Mouse (Mus musculus): ENCODE data around the gene Cdh4. TPM values are rescaled to one million over a fixed set of nuclear protein-coding genes. Genes with fewer than 3 reads are reported as not detected.

Gene Cdh4
- polyA plus RNA-seq (2015; fragmentation: Nextera tagmentation; extraction: Ambion mirVana), result 0.54 and 0.61 TPM in 2 replicates

- H3K4me3 ChIP-seq (ENCODE audit: low read depth, low read length), result peak within 1 kb of the TSS; percentile 52
- no peak within 1 kb of the TSS for H3K27ac ChIP-seq (ENCODE audit: low read depth)
- H3K9ac ChIP-seq (replicated peaks), result no peak within 1 kb of the TSS
- H3K27me3 ChIP-seq (ENCODE audit: insufficient read depth, low read length), result peaks cover 42% of the 10 kb centered on the region
- WGBS (ENCODE audit: insufficient replicate concordance), result under 1% methylated on average over 26 of the region's 40 CpGs
- DNase-seq (peak; percentile 52), ATAC-seq (peak; percentile 82)
- no peaks in the 10 kb centered on the region for H3K36me3 ChIP-seq (replicated peaks; ENCODE audit: insufficient read depth, low read length)
- H3K4me1 ChIP-seq (ENCODE audit: insufficient read depth), result peaks cover 9% of the 10 kb centered on the region
- TF ChIP-seq EP300 (IDR thresholded peaks at IDR 0.05; ENCODE audit: low read depth), result no peak
- H3K9me3 ChIP-seq (ENCODE audit: low read length), result no peaks in the 10 kb centered on the region
- H3K4me2 ChIP-seq (ENCODE audit: low read depth, low read length), result peak within 1 kb of the TSS; percentile 76
These were observed at the start of gene Cdh4 for GRCm38 (mm10) chr2:179442191-179442540. TSS of gene Cdh4 (plus strand) at chr2:179442431.

- Histone ChIP-seq H3K4me1 (ENCODE audit: insufficient read depth) (no peaks in the 10 kb centered on the region), H3K4me3 (ENCODE audit: low read depth, low read length) (no peak overlapping the region), H3K27me3 (ENCODE audit: insufficient read depth, low read length) (no peaks in the 10 kb centered on the region), H3K9me3 (ENCODE audit: low read length) (no peaks in the 10 kb centered on the region), H3K9ac (replicated peaks) (no peak overlapping the region), H3K36me3 (replicated peaks; ENCODE audit: insufficient read depth, low read length) (no peaks in the 10 kb centered on the region), H3K27ac (ENCODE audit: low read depth) (no peak overlapping the region), H3K4me2 (ENCODE audit: low read depth, low read length) (no peak overlapping the region)
- TF ChIP-seq CTCF (IDR thresholded peaks at IDR 0.05; ENCODE audit: low read depth), result no peak
- WGBS (ENCODE audit: insufficient replicate concordance), result 59% methylated on average over 5 of the region's 5 CpGs
- ATAC-seq, result no peak
- DNase-seq, result no peak
These were observed 46.8 kb upstream of the Cdh4 start for GRCm38 (mm10) chr2:179395442-179395841.

- Histone ChIP-seq H3K27ac (ENCODE audit: low read depth) (no peak overlapping the region), H3K4me3 (ENCODE audit: low read depth, low read length) (no peak overlapping the region), H3K36me3 (replicated peaks; ENCODE audit: insufficient read depth, low read length) (no peaks in the 10 kb centered on the region), H3K9ac (replicated peaks) (no peak overlapping the region), H3K4me2 (ENCODE audit: low read depth, low read length) (no peak overlapping the region), H3K27me3 (ENCODE audit: insufficient read depth, low read length) (no peaks in the 10 kb centered on the region), H3K4me1 (ENCODE audit: insufficient read depth) (no peaks in the 10 kb centered on the region), H3K9me3 (ENCODE audit: low read length) (no peaks in the 10 kb centered on the region)
- ATAC-seq, result no peak
- no peak for DNase-seq
- 77% methylated on average over 14 of the region's 14 CpGs for WGBS (ENCODE audit: insufficient replicate concordance)
- TF ChIP-seq CTCF (IDR thresholded peaks at IDR 0.05; ENCODE audit: low read depth) (no peak), EP300 (IDR thresholded peaks at IDR 0.05; ENCODE audit: low read depth) (no peak)
These were observed 42.5 kb upstream of the Cdh4 start for GRCm38 (mm10) chr2:179399645-179400249.

GRCm38 (mm10) chr2:179410866-179411561, 31.2 kb upstream of the Cdh4 start:
- Histone ChIP-seq H3K4me3 (ENCODE audit: low read depth, low read length) (no peak overlapping the region), H3K9me3 (ENCODE audit: low read length) (no peaks in the 10 kb centered on the region), H3K27me3 (ENCODE audit: insufficient read depth, low read length) (no peaks in the 10 kb centered on the region), H3K27ac (ENCODE audit: low read depth) (no peak overlapping the region), H3K9ac (replicated peaks) (no peak overlapping the region), H3K4me2 (ENCODE audit: low read depth, low read length) (no peak overlapping the region), H3K36me3 (replicated peaks; ENCODE audit: insufficient read depth, low read length) (no peaks in the 10 kb centered on the region), H3K4me1 (ENCODE audit: insufficient read depth) (no peaks in the 10 kb centered on the region)
- ATAC-seq (no peak), DNase-seq (no peak)
- no peak for TF ChIP-seq EP300 (IDR thresholded peaks at IDR 0.05; ENCODE audit: low read depth)
- no peak for TF ChIP-seq CTCF (IDR thresholded peaks at IDR 0.05; ENCODE audit: low read depth)
- WGBS (ENCODE audit: insufficient replicate concordance), result 55% methylated on average over 8 of the region's 8 CpGs

DNA sequence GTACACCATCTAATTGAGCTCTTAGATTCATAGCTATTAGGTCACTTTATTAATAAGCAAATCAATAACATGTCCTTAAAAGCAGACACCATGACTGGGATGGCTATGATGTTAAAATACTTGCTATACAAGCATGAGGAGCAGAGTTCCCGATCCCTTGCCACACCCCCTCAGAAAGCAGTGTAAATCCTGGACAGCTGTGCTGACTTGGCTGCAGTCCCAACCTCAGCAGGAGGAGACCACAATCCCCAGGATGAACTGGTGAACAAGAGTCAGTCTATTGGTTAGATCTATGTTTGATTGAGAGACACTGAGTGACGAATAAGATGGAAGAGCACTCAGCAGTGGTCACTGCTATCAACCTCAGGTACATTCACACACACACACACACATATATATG, 29.3 kb upstream of the Cdh4 start:
- no peak for TF ChIP-seq CTCF (IDR thresholded peaks at IDR 0.05; ENCODE audit: low read depth)
- Histone ChIP-seq H3K9ac (replicated peaks) (no peak overlapping the region), H3K9me3 (ENCODE audit: low read length) (no peaks in the 10 kb centered on the region), H3K36me3 (replicated peaks; ENCODE audit: insufficient read depth, low read length) (no peaks in the 10 kb centered on the region), H3K27ac (ENCODE audit: low read depth) (no peak overlapping the region), H3K4me1 (ENCODE audit: insufficient read depth) (no peaks in the 10 kb centered on the region), H3K4me3 (ENCODE audit: low read depth, low read length) (no peak overlapping the region), H3K27me3 (ENCODE audit: insufficient read depth, low read length) (no peaks in the 10 kb centered on the region), H3K4me2 (ENCODE audit: low read depth, low read length) (no peak overlapping the region)
- 65% methylated on average over 2 of the region's 2 CpGs for WGBS (ENCODE audit: insufficient replicate concordance)
- no peak for DNase-seq
- no peak for ATAC-seq

DNA sequence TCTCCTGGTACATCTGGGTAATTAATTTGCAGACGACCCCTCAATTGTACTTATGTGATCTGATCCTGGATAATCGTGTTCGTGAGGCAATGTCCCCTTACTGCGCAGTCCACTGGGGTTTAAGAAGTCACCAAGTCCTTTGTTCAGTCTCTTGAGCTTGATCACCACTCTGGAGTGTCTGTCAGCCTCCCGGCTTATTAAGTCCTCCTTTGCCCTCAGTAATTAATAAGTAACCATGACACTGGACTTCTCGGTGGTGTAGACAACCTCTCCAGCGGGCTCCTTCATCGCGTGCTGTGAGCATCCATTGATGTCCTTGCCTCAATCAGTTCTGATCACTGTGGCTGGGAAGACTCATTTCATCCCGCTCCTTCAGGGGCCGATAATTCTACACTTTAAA, 28.0 kb upstream of the Cdh4 start:
- no peak overlapping the region for H3K4me2 ChIP-seq (ENCODE audit: low read depth, low read length)
- no peak overlapping the region for H3K4me3 ChIP-seq (ENCODE audit: low read depth, low read length)
- TF ChIP-seq CTCF (IDR thresholded peaks at IDR 0.05; ENCODE audit: low read depth) (no peak), EP300 (IDR thresholded peaks at IDR 0.05; ENCODE audit: low read depth) (no peak)
- no peak overlapping the region for H3K27ac ChIP-seq (ENCODE audit: low read depth)
- H3K27me3 ChIP-seq (ENCODE audit: insufficient read depth, low read length), result no peaks in the 10 kb centered on the region
- H3K9ac ChIP-seq (replicated peaks), result no peak overlapping the region
- ATAC-seq, result no peak
- WGBS (ENCODE audit: insufficient replicate concordance), result 73% methylated on average over 11 of the region's 11 CpGs
- H3K4me1 ChIP-seq (ENCODE audit: insufficient read depth), result no peaks in the 10 kb centered on the region
- H3K36me3 ChIP-seq (replicated peaks; ENCODE audit: insufficient read depth, low read length), result no peaks in the 10 kb centered on the region
- no peak for DNase-seq
- no peaks in the 10 kb centered on the region for H3K9me3 ChIP-seq (ENCODE audit: low read length)
